Mouse (Mus musculus): ENCODE results near the gene Akr1c20.

Akr1c20 gene

GRCm38 (mm10) chr13:4523201-4523838, at the start of gene Akr1c20:
TSS of gene Akr1c20 (minus strand) at chr13:4523345.
- no peak for DNase-seq (ENCODE audit: low read depth)

GRCm38 (mm10) chr13:4565996-4566395, 42.9 kb upstream of the Akr1c20 start:
- no peak for DNase-seq (ENCODE audit: low read depth)

GRCm38 (mm10) chr13:4560500-4560899, 37.4 kb upstream of the Akr1c20 start:
- DNase-seq (ENCODE audit: low read depth): no peak

- no peak for DNase-seq (ENCODE audit: low read depth)
Measured at GRCm38 (mm10) chr13:4559143-4559542, 36.0 kb upstream of the Akr1c20 start.

- DNase-seq (ENCODE audit: low read depth): no peak
Measured at GRCm38 (mm10) chr13:4514811-4515210, 8.3 kb downstream of the Akr1c20 start.

- DNase-seq (ENCODE audit: low read depth): no peak
Measured at GRCm38 (mm10) chr13:4467896-4468295, 55.2 kb downstream of the Akr1c20 start.

- no peak for DNase-seq (ENCODE audit: low read depth)
Measured at GRCm38 (mm10) chr13:4465641-4466040, 57.5 kb downstream of the Akr1c20 start.
